Mouse (Mus musculus) layer of hippocampus, postnatal 14 days (tissue): Measurements from ENCODE around the gene Pcca. TPM values are rescaled to one million over a fixed set of nuclear protein-coding genes. Genes with fewer than 3 reads are reported as not detected.

Source experiments
- DNase-seq, 2 experiments: peaks; one replicate each; pipeline ENCODE4 v3.0.0; 2021 to 2022; ENCODE audit warnings: low spot score in 2 of 2, mixed read lengths in 1 of 2
- total RNA-seq, 2 experiments: library from RNA; stranded (reverse); gene quantifications; 2 replicates each; pipeline ENCODE4 v1.2.3; 2021

The Pcca gene
- total RNA-seq, 2 experiments from 2014 or later = 38.1 to 43.4 TPM

- DNase-seq = no peak
Observed at GRCm38 (mm10) chr14:122834753-122835152, 300.6 kb downstream of the Pcca start.

DNA sequence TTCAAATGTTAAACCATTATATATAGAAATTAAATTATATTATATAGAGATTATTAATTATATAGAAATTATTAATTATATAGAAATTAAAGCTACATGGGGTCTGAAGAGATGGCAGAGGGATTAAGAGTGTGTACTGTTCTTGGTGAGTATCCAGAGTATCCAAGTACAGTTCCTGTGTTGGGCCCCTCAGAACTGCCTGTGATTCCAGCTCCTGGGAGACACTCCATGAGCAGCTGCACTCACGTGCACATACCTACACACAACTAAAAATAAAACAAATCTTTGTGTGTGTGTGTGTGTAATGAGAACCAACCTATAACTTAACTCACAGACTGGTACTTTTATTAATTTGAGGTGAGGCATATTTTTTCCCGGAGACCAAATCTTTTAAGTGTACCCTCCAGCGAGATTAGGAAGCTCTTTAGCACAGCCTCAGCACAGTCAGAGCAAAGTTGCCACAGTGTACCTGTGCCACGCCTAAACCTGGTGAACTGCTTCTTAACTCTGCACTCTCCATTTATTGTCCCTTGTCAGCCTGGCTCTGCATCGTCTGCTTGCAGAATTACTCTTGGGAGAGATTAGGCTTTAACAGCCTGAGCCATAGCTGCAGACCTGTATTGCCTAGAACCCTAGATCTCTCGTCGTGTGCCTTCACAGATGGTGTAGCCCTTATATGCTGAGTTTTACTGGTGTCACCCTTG is 301.5 kb downstream of the Pcca start:
- no peak for DNase-seq

- no peak for DNase-seq
Observed at GRCm38 (mm10) chr14:122836221-122836620, 302.1 kb downstream of the Pcca start.

- DNase-seq = no peak
Observed at GRCm38 (mm10) chr14:122837018-122837417, 302.9 kb downstream of the Pcca start.

DNA sequence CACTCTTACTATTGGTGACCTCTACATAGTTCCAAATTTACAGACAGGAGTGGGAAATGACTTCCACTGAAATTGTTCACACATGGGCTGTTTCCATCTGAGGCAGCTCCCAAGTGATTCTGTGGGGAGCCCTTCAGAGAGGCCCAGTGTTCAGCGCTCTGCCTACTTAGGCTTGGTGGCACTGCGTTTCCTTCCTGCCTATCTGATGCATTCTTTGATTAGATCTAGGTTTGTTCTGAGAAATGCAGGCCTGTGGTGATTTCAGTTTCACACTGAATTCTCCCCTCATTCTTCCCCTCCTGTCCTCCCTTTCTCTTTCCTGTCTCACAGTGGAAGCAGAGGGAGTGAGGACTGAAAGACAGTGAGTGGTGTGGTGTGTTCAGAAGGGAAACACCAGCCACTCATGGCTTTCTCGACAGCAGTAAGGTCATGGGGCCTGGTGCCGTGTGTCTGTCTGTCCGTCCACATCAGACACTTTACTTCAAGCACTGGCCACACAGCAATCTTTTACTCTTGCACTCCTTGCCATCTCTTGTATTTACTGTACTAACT is 318.5 kb downstream of the Pcca start:
- no peak for DNase-seq

DNA sequence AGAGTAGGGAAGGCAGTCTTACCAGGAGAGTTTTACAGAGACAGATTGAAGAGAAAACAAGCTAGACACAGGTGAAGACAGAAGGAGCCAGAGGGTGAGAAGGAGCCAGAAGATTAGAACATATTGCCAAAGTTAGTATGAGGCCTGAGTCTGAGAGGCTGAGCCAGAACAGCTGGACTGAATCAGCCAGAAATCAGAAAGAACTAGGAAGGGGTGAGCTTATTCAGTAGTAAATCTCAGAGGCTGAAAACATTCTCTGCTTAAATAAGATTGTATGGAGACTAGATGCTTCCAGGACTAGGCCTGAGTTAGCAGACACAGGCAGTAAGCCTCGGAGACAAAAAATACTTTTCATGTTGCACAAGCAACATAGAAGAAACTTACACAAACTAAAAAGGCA is 325.7 kb downstream of the Pcca start:
- no peak for DNase-seq

DNA sequence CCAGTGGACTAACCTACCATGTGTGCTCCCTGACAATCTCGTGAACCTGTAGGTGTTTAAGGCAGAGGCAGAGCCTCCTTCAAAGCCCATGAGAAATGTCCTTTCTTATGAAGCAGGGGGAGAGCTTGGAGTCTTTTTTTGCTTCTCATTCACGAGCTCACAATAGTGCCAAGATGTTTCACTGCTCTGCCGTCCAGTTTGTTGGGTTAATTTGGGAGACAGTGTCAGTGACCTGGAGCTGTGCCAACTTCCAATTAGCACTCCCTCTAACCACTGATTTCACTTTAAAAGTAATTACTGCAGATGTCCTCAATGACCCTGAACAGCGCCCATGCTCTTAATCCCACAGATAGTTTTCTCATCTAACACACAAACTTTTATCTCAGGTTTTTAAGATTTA is 328.5 kb downstream of the Pcca start:
- DNase-seq = no peak

DNA sequence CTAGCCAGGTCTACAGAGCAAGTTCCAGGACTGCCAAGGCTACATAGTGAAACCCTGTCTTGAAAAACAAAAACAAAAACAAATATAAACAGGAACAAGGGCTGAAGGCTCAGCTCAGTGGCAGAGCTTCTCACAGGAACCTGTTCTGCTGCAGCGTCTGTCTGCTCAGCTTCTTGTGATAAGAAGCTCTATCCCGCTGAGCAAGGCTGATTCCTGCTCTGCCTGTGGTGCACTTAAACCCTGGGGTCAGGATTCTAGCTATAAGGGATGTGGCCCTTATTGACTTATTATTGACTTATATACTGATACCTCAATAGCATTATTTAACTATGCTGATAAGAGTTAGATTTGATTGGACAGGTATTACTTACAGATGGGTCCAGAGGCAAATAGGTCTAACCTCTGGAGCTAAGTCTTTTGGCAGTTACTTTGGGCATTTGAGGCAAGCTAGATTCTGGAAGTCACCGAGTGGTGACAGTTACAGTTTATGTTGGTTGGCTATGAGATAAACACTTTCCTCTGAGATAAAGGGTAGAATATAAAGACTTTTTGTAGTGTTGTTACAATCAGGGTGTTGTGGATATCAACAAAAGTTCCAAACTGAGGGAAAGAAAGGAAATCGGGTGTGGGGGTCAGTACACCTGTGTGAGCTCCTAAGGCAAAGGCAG is 331.5 kb downstream of the Pcca start:
- no peak for DNase-seq

DNA sequence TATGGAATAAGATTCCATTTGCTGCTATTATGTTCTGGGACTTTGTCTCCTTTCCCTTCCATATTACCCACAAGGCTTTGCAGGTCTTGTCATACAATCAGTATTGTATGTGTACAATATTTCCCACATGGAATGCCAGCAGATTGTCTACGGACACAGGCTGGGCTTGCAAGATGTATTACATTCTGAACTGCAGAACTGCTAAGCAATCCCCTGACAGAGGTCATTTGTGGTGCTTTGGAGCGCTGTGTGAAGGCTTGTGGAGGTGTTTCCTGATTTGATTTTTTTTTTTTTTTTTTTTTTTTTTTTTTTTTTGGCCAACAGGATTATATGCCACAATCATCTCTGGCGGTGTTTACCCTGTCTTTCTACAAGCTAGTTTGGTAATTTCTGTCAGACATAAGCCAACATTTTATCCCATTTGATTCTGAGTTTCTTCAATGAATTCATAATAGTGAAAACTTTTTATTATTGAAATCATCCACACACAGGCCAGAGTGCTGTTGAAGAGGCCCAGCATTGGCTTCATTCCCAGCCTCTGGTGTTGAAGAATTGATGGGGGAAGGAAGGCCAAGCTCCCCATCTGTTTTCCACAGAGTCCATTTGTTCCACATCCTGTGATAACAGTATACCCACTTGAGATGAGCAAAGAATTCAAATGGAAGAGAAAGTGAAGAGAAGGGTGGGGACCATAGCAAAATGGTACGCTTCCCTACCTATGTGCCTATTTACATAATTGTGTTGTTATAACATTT is 333.6 kb downstream of the Pcca start:
- no peak for DNase-seq

GRCm38 (mm10) chr14:122869831-122870230 is 335.7 kb downstream of the Pcca start:
- DNase-seq = no peak

- no peak for DNase-seq
Observed at GRCm38 (mm10) chr14:122871841-122872580, 337.9 kb downstream of the Pcca start.

GRCm38 (mm10) chr14:122872612-122873011 is 338.5 kb downstream of the Pcca start:
- DNase-seq = no peak

DNA sequence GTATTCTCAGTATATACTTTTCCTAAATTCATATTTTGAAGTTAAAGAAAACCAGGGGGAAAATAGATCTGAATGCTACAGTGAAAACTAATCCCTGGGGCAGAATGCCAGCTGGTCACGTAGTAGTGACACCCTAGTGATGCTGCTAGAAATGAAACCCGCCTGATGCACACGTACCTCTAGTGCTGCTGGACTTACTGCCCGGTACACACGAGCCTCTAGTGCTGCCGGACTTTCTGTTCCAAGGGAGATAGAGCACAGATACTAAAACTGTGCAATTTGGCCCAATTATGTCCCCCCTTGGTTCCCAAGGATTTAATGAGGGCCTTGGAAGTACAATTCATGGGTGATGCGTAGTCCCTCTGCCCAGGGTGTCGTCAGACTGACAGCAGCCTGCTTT is 340.9 kb downstream of the Pcca start:
- DNase-seq = no peak

DNA sequence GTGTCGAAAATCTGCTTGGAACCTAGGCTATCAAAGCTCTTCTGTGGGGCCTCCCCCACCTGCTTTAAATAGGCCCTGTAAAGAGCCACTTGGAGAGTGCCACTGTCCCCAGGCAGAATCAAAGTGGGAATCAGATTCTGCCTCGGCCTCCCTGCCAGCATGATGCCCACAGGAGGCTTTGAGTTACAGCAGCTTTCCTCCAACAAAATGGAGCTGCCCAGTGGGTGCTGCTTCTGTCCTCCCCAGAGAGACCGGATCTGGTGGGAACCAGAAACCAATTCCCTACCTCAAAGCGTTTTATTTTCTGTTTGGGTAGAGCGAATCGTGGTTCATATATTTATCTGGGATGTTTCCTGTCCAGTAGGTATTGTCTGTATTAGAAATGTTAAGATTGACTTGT is 341.5 kb downstream of the Pcca start:
- no peak for DNase-seq

DNA sequence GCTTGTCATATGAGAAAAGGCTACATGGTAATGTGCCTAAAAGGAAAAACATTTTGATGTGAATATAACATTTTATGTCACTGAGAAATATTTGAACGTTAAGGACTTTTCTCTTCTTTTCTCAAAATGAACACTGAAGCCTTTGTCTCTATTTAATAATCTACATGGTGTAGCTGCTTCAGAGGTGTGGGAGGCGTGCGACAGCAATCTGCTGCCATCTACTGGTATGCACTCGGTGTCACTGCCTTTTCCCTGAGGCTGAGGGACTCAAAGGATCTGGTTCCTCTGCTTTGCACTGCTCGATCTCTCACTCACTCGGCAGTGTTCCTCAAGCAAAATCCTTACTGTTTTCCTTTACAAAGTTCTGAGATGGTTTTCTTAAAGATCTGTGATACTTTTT is 342.0 kb downstream of the Pcca start:
- DNase-seq = peak; percentile 75 to 93

GRCm38 (mm10) chr14:122876723-122877122 is 342.6 kb downstream of the Pcca start:
- DNase-seq = no peak

- DNase-seq = no peak
Observed at GRCm38 (mm10) chr14:122877787-122878186, 343.7 kb downstream of the Pcca start.

DNA sequence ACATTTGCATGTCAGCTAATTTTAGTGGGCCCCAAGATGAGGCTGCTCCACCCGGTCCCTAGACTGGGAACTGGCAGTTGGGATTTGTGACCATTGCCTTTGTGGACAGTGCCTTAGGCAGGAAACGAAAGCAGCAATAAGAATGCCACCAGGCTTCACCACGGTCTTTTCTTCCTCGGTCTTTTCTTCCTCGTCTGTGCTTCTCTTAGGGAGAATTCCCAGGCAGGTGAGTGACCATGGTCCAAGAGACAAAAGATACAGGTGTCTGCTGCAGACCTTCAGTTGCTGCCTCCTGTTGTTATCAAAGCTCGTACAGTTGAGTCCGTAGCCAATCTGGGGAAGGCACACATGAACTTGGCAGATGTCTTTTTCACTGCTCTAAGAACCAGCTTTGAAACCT is 346.2 kb downstream of the Pcca start:
- no peak for DNase-seq

DNA sequence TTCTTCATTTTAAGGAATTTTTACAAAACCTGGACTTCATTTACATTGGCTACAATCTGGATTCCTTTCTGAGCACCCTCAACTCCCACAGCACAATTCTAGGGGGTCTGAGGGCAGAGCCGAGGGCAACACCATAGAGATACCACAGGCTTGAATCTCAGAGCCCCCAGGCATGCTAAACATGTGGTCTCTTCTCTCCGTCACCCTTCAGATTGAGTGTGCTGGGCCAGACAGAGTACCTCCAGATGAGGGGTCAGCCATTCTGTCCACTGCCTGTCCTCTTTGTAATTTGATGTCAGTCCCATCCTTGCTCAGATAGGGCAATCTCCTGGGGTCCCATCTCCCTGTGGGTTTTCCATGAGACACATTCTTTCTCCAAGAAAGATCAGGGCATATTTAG is 347.6 kb downstream of the Pcca start:
- DNase-seq = no peak

DNA sequence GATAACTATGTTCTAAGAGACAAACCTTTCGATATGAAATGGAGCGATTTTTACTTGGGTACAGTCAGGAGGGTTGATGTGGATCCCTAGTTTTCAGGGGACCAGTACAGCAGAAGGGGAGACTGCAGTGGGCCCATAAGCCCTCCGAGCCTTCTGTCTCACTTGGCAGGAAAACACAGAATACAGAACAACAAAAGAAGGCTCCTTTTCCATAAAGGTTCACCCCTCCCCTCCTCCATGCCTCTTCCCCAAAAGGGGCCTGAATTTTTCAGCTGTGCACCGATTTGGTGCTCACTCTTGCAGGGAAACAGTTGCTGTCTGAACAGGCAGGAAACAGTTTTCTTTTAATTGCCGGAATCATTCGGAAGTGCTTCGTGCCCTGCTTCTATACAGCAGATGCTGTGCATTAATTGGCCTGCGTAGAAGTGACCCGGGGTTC is 348.1 kb downstream of the Pcca start:
- no peak for DNase-seq

DNA sequence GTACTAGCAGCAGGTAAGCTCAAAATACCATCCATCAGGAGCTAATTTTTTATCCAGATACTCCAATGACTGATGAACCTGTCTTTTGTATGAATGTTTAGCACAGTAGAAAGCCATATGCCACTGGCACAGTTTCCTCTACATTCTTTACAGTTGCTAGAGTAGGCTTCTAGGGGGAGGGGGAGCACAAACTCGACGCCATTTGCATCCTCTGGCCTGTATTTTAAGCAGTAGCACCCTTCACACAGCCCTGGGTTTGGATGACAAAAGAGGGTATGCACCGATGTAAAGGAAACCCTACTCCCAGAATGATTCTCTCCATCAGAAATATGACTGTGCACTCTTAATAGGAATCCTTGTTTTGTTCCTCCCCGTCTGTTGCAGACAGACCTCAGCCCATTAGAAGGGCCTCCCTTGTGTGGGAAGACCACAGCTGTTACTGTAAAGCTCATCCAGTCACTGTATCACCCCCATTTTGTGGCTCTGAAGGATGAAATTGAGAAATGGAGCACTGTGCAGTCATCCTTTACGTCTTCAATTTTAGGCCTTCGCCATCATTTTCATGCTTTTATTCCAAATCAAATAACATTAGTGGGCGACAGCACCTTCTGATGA is 348.8 kb downstream of the Pcca start:
- DNase-seq = no peak
